Mouse (Mus musculus): Measurements from ENCODE around the gene Csad.
A peak's percentile ranks its signal among the peaks of the same experiment; 100 is the strongest.
"Not testable (repeated sequence)": the region's sequence is repeated elsewhere in the genome, so short reads cannot be mapped to it uniquely, and the experiment has no call there.

Gene Csad

DNA sequence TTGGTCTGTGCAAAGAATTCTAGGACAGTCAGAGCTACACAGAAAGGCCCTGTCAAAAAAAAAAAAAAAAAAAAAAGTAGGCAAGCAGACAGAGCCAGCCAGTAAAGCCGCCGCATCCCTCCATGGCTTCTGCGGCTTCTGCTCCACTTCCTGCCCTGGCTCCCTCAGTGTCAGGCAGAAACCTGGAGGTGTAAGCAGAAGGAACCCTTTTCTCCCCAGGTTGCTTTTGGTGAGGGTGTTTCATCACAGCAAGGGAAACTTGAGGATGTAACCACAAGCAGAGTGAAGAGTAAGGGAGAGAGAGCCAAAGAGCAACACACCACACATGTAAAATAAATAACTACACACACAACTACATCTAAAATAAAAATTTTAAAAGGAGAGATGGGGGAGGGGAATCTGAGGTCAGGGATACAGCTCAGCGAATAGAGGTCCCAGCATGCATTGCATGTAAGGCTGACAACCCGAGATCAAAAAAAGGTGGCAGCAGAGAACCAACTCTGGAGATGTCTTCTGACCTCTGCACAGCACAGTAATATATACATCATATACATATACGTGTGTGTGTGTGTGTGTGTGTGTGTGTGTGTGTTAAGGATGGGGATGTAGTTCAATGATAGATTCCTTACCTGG lies 38.9 kb downstream of the Csad start:
- DNase-seq (ENCODE audit: low read depth, low spot score), result peak; percentile 37

DNA sequence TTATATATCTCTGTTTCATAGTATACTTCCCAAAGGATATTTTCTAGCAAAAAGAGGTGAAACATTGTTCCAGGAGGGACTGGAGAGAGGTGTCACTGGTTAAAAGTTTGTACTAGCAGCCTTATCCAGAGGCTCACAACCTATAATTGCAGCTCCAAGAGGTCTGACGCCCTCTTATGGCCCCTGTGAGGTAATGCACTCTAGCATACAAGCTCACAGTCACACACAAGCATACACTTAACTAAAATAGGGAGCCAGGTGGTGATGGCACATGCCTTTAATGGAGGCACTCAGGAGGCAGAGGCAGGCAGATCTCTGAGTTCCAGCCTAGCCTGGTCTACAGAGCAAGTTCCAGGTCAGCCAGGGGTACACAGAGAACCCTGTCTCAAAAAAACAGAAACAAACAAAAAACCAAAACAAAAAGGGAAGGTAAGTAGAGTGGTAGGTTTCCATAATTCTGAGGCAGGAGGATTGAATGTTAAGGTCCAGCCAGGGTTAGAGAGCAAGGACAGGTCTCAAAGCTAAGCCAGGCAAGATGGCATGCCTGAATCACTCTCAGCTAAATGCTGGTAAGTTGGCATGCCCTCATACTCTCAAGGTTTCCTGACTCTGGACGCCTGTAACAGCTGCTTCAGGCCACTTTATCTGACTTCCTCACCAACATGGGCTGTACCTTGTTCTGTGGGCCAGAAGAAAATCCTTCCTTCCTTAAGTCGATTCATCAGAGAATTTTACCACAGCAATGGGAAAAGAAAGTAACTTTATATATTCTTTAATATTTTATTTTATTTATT lies 40.4 kb downstream of the Csad start:
- no peak for DNase-seq (ENCODE audit: low read depth, low spot score)

DNA sequence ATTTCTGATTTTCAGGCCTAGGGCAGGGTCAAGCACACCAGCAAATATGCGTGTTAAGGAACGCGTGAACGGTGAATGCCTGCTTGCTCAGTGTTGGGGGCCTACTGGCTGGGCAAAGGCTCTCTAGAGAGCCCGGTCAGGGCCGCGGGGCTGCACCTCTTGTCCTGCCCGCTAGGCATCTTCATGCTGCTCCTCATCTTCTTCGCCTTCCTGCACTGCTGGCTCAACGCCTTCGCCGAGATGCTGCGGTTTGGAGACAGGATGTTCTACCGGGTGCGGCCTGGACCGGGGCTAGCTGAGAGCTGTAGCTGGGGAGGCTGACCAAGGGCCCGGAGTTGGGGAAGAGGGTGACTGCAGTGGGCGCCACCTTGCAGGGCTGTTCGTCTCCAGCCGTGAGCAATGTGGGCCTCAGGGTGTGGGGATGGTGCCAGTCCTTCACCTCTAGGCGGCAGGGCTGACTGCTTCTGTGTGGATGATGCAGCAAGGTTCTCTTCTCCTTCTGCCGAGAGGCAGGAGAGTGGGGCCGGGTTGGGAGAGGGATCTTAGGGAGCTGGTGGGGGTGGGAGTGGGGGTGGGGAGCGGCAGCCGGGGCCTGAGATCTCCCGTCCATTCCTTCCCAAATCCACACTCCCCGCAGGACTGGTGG lies 44.0 kb downstream of the Csad start:
- peak; percentile 31 for DNase-seq (ENCODE audit: low read depth, low spot score)

DNA sequence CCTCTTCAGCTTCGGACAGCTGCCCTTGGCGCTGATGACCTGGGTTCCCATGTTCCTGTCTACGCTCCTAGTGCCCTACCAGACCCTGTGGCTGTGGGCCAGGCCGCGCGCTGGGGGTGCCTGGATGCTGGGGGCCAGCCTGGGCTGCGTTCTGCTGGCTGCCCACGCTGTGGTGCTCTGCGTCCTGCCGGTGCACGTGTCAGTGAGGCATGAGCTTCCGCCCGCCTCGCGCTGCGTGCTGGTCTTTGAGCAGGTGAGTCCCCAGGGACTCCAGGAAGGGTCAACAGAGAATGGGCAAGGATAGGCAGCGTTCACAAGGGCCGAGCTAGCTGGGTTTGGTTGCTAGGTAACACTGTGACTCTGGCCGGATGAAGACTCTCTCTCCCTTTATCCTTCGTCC lies 47.7 kb downstream of the Csad start:
- DNase-seq (ENCODE audit: low read depth, low spot score), result no peak

DNA sequence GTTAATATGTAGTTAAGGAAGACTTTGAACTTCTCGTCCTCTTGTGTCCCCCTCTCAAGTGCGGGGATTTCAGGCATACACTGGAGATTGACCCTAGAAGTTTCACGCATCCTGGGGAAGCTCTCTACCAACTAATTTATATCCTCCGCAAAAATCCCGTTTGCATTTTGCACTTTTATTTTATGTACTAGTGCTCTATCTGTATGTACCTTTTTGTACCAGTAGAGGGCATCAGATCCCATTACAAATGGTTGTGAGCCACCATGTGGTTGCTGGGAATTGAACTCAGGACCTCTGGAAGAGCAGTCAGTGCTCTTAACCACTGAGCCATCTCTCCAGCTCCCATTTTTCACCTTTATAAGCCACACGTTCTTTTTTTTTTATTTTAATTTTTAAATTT lies 49.5 kb downstream of the Csad start:
- not testable (repeated sequence) for DNase-seq (ENCODE audit: low read depth, low spot score)

DNA sequence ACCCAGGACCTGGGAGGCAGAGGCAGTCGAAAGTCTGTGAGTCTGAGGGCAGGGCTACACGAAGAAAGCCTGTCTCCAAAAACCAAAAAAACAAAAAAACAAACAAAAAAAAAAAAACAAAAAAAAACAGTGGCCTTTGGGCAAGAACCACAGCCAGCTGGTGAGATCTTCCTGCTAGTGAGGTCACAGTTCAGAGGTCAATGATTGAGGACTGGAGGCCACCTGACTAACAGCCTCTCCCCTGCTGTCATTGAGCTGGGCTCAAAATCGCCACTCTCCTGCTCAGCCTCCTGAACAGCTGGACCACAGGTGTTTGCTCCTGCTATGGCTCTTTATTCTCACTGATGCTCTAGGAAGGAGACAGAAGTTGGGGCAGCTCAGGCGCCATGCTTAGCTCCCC lies 51.9 kb downstream of the Csad start:
- no peak for DNase-seq (ENCODE audit: low read depth, low spot score)

DNA sequence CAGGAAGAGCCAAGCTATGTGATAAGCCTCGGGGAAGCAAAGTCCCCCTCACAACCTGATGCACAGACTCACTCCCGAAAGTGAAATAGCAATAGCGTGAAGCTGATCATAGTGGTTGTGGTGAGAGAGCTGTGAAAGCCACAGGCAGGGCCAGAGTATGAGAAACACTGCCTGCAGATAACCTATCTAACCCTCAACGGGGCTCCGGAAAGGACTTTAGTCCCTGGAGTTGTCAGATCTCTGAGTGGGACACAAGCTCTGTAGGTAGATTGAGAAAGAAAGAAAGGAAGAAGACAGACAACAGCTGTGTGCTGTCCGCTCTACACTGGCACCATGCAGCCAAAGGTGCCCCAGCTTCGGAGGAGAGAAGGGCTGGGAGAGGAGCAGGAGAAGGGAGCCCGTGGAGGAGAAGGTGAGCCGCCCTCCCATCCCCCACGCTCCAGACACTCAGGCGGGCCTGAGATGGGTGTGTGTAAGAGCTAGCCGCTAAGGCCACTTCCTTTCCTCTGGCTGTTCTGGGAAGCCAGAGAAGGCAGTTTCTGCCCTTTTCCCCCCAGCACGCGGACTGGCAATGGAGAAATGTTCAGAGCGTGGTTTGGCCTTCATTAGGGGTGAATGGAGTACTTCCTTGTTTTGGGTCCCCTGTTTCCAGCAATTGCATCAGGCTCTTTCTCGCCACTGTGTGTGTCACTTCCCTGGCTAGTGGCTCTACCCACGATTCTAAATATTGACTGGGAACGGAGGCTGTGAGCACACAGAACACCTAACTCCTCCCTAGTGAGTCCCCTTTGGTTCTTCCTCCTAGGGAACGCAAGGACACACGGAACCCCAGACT lies 54.0 kb downstream of the Csad start, which contains the start of gene Soat2:
TSS of gene Soat2 (plus strand) at position 226 of the 835 bp plus-strand sequence.
- peak; percentile 33 for DNase-seq (ENCODE audit: low read depth, low spot score)

DNA sequence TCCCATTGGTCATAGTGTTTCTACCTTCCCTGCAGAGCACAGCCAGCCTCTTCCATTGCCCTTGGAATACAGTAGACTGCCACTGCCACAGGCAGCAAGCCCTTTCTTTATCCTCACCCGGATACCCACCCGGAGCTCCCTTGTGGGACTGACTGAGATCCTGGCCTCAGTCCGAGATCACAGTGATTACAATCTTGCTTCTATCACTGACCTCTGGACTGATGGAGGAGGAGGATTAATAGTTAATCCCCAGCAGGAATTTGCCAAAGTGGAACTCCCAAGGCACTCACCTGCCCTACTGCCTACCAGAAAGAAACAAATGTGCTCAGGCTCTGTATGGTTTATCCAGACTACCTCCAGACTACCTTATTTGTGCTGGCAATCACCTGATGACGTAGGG lies 55.0 kb downstream of the Csad start:
- no peak for DNase-seq (ENCODE audit: low read depth, low spot score)

DNA sequence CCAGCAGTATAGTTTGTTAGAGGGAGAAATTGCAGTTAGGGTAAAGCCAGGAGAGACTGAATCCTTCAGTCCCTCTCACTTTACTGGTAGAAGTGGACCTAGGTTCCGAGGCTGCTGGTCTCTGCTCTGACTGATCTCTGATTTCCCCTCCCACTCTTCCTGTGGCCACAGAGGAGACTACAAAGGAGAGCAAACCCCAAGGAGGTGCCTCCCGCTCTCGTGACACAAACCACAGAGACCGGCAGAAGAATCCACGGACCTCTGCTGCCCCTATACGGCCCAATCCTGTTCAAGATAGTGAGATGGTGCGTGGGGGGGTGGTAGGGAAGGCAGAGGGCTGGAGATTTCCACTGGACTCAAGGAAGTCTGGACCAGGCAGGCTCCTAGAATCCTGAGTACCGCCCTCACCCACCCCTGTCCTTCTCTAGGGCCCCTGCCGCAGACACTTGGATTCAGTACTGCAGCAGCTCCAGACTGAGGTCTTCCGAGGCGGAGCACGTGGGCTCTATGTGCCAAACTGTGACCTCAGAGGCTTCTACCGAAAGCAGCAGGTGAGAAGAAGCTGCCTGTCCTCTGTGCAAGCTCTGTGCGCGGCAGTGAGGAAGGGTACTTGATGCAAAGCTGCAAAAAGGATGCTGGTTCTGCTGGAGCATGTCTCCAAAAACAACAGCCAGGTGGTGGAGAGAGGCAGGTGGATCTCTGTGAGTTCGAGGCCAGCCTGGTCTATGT lies 56.7 kb downstream of the Csad start:
- DNase-seq (ENCODE audit: low read depth, low spot score), result peak; percentile 32

DNA sequence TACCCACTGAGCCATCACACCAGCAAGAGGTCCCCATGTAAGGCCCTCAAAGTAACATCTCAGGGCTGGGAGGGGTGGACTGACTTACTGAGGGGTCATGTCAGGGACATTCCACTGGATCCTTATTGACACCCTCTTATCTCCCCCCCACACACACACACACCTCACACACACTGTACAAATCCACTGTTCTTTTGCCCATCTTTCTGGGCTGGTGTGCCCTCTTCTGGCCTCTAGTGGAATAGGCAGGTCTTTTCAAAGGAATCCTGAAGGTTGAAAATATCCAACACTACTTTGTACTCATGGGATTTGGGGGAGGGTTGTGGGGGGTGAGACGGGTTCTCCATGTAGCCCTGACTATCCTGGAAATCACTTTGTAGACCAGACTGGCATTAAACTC lies 57.6 kb downstream of the Csad start:
- DNase-seq (ENCODE audit: low read depth, low spot score), result peak; percentile 71

DNA sequence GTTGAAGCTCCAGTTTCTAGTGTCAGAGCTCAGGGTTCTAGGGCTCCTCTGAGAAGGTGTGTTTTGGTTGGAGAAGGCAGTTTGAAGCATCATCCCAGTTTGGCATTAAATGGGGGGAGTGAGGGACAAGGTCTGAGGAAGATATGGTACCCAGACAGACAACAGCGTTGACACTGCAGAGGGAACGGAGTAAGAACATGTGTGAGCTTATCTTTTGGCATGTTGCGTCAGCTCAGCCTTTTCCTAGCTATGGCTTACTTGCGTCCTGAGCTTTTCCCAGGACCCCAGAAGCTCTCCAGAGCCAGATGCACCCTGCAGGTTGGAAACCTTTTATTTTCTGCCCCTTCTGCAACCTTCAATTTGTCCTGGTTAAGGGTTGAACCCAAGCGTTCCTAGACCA lies 58.4 kb downstream of the Csad start:
- no peak for DNase-seq (ENCODE audit: low read depth, low spot score)

DNA sequence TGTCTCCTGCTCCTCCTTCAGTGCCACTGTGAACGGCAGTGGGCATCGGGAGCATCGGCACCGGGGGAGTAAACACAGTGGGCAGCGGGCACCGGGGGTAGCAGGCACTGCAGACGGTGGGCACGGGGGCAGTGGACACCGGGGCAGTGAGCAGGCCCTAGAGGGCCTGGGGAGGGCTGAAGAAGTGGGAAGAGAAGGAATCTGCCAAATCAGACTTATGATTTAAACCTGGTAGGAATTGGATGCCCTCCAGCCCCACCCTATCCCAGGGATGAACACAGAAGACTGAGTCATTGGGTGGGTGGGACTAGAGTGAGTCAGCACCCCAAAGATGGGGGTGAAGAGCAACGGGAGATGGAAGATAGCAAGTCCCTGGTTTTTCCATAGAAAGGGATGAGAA lies 59.2 kb downstream of the Csad start:
- DNase-seq (ENCODE audit: low read depth, low spot score), result no peak

DNA sequence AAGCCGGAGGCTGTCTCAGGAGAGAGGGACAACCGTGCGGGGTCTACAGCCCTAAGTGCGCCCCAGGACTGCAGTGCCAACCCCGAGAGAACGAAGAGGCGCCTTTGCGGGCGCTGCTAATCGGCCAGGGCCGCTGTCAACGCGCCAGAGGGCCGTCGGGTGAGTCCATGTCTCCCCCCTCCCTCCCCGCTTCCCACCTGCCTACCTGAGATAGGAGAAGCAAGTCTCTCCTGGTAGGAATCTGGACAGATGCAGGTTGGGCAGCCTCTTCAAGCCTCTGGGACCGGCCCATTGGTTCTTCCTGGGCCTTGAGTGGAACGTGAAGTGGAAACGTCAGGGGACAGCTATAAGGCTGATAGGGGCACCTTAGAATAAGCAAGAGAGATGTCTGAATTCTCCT lies 59.8 kb downstream of the Csad start:
- DNase-seq (ENCODE audit: low read depth, low spot score), result no peak

DNA sequence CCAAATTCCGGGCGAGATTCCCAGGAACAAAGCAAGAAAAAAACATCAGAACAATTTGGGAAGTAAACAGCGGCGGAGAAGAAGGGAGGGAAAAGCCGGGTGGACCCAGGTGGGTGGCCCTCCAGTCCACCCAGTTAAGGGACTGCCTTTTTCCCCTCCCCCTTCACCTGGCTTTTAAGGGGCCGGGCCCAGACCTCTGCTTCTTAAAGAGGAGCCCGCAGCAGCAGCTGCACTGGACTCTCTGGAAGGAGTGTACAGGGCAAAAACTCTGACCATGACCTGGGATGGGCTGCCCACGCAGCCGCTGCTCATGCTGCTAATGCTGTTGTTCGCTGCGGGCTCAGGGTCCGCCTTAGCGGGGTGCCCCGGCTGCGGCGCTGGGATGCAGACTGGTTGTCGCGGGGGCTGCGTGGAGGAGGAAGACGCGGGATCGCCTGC lies 60.2 kb downstream of the Csad start, which contains the start of gene Igfbp6:
TSS of gene Igfbp6 (plus strand) at position 89 of the 438 bp plus-strand sequence.
- DNase-seq (ENCODE audit: low read depth, low spot score), result no peak

DNA sequence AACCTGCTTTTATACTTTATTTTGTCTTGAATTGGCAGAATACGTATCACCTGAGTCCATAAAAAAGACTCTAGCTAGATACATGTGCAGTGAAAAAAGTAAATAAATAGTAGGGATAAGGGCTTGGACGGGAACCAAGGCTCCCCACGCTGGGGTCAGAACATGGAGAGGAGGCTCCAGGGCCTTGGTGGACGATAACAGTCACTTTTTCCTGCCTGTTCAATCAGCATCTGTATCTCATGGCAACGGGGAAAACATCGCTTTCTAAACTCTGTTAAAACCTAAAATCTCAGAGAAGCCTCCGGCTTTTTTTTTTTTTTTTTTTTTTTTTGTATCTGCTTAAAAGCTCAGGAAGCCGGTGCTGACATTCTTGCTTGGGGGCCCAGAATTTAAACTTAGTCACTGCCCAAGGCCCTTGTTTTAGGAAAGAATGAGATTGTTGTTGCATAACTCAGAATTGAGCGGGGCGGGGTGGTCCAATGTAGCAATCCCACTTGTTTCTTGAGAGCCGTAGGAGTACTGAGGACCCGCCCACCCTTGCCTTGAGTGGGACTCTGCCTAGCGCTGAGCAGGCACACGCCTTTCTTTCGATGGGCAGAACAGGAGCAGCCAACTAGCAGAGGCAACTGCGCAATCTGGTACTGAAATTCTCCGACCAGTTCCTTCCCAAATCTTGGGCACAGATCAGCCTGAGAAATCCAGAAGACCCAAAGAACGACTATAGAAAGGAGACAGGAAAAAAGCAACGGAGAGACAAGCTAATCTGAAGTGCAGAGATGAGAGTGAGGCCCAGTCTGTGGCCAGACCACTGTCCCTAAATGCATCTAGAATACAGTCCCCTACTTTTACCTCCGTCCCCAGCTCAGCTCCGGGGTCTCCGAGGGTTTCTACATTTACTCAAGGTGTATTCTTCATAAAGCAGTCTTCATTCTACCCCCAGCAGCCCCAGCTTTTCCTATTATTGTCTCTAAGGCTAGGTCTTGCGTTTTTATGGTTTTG lies 61.3 kb downstream of the Csad start:
- DNase-seq (ENCODE audit: low read depth, low spot score), result no peak

DNA sequence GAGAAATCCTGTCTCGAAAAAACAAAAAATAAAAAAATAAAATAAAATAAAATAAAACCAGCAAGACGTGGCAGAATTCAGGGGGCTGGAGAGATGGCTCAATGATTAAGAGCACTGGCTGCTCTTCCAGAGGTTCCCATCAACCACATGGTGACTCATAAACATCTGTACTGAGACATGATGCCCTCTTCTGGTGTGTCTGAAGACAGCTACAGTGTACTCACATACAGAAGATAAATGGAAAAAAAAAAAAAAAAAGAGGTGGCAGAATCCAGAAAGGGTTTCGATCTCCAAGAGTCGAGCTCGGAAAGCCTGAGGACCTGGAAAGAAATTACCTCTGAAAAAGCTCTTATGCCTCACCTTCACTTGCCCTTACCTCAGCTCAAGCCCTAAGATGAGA lies 63.4 kb downstream of the Csad start:
- DNase-seq (ENCODE audit: low read depth, low spot score), result no peak

DNA sequence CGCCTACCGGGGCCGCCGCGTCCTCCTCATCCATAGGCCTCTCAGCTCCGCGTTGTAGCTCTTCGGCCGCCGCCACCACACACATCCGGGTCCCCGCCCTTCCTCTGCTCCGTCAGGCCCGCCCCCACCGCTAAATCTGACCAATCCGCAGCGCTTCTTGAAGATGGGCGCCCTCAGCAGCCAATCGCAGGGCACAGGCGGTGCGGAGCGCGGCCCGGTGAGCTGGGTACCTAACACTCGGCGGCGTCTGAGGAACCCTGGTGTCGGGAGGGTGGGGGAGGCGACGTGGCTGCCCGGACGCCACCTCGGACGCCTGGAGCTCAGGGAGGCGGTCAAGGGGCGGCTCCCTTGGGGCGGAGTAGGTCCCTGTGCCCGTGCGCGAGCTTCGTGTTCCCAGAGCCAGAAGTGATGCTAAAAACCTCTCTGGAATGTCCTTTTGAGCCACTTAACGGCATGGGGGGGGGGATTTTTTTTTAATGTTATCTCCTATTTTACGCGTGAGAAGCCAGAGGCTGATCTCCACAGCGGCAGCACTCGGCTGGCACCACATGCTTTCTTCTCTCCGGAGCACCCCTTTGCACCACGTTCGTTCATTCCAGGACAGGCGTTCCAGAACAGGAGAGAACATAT lies 68.3 kb downstream of the Csad start, which contains the start of gene Spryd3:
TSS of gene Spryd3 (minus strand) at position 106 of the 630 bp plus-strand sequence.
- peak; percentile 98 for DNase-seq (ENCODE audit: low read depth, low spot score)

DNA sequence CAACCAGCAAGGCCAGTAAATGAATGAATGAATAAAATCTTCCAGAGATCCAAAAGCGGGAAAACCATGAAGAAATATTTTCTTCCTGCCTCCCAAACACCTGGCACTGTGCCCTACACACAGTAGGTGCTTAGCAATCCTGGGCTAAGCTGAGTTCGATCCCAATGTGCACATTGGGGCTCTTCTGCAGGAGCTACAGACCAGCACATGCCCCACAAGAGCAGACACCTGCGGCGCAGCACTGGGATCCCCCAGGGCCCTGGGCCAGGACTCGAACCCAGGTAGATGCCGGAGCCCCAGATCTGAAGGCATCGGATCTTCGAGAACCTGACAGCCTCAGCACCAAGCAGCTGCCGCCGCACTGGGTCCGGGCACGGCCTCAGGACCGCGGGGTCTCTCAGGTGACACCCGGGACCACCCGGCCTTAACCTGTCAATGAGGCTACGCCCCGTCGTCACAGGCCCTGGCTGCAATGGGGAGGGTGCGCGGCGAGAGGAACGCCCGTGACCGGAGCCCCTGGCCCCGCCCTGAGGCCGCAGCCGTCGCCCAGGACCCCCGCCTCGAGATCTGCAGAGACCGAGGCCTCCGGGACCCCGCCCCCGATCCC lies 68.9 kb downstream of the Csad start:
- no peak for DNase-seq (ENCODE audit: low read depth, low spot score)

DNA sequence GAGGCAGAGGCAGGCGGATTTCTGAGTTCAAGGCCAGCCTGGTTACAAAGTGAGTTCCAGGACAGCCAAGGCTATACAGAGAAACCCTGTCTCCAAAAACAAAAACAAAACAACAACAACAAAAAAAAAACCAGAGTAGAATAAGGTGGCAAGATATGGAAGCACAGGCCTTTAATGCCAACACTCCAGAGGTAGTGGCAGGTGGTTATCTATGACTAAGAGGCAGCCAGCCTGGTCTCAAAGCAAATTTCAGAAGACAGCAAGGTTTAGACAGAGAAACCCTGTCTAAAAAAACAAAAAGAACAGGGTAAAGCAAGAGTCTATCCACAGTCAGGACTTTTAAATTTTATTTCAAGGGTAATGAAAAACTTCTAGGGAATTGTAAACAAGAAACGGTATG lies 69.8 kb downstream of the Csad start:
- DNase-seq (ENCODE audit: low read depth, low spot score), result no peak
